Mouse (Mus musculus) kidney, postnatal 0 days (tissue): ENCODE data around the gene Hdac10. TPM values are rescaled to one million over a fixed set of nuclear protein-coding genes. Genes with fewer than 3 reads are reported as not detected.

ENCODE experiments used
- ATAC-seq: fragments of 200-750 bp; cut with Nextera tagmentation; replicated peaks from 2 replicates; pipeline ENCODE4 v1.8.0; 2017; ENCODE audit warnings: low read depth, moderate number of reproducible peaks, moderate TSS enrichment, moderate library complexity; ENCODE audit not compliant: low FRiP score
- DNase-seq: peaks from one replicate; pipeline ENCODE4 v3.0.0-alpha.2; 2016; ENCODE audit warnings: low spot score
- H3K27ac ChIP-seq: fragments of 300-500 bp; sonication (generic); 2 replicates; pipeline ENCODE4 v1.5.1; 2014; ENCODE audit warnings: mild to moderate bottlenecking
- H3K27me3 ChIP-seq: fragments of 300-500 bp; sonication (generic); 2 replicates; pipeline ENCODE4 v1.6.1; 2014; ENCODE audit warnings: low read length, mixed read lengths; ENCODE audit not compliant: insufficient read depth
- H3K36me3 ChIP-seq: fragments of 300-500 bp; sonication (generic); 2 replicates; pipeline ENCODE4 v1.6.1; 2014; ENCODE audit warnings: low read length, mixed read lengths; ENCODE audit not compliant: insufficient read depth
- H3K4me1 ChIP-seq: fragments of 300-500 bp; sonication (generic); replicated peaks from 2 replicates; pipeline ENCODE4 v1.6.1; 2014; ENCODE audit warnings: antibody characterized with exemption, low read length, mixed read lengths; ENCODE audit not compliant: insufficient read depth
- H3K4me2 ChIP-seq: fragments of 300-500 bp; sonication (generic); 2 replicates; pipeline ENCODE4 v1.6.1; 2014; ENCODE audit warnings: mild to moderate bottlenecking, low read length, moderate library complexity, mixed read lengths
- H3K4me3 ChIP-seq: fragments of 300-500 bp; sonication (generic); replicated peaks from 2 replicates; pipeline ENCODE4 v1.5.1; 2014; ENCODE audit warnings: low read depth, low read length
- H3K9ac ChIP-seq: fragments of 300-500 bp; sonication (generic); 2 replicates; pipeline ENCODE4 v1.6.1; 2014; ENCODE audit warnings: low read depth, low read length
- H3K9me3 ChIP-seq: fragments of 300-500 bp; sonication (generic); replicated peaks from 2 replicates; pipeline ENCODE4 v1.6.1; 2016; ENCODE audit warnings: low read length, inconsistent platforms, mixed read lengths
- CTCF ChIP-seq: IDR thresholded peaks from 2 replicates; pipeline ENCODE4 v1.5.1; 2016; ENCODE audit warnings: antibody characterized with exemption, low read depth, mild to moderate bottlenecking, moderate library complexity
- WGBS: fragments of 180-500 bp; shearing (Covaris S2); extraction: QIAGEN DNeasy Blood & Tissue Kit; methylation state at CpG from one replicate; pipeline ENCODE4 v1.1.7; 2014; 5-methylcytosine and 5-hydroxymethylcytosine counted together
- polyA plus RNA-seq: library from polyadenylated mRNA; unstranded; fragments of >200 nt; fragmentation: Nextera tagmentation; extraction: Ambion mirVana; gene quantifications from 2 replicates; pipeline ENCODE4 v1.2.1, GENCODE M21; 2015

Hdac10 gene
- polyA plus RNA-seq, 1 experiment from 2014 or later, result 13.2 TPM

DNA sequence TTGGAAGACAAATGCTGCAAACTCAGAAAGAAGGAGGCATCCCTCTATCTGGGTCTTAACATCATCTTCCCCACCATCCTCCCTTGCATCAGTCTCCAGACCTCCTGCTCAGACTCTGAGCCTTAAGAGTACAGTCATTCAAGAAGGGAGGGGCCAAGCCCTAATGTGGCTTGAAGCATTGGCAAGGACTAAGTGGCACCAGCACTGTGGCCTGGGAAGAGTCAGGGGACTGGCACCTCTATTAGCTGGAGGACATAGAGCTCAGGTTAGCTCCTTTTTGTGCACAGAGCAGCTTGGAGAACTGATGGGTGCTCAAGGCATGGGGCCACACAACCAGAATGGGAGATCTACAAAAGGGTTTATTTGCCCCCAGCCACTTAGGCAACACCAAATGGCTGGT is 1.7 kb upstream of the Hdac10 start:
- DNase-seq (no peak), ATAC-seq (no peak)
- Histone ChIP-seq H3K4me2 (no peak overlapping the region), H3K27ac (no peak overlapping the region), H3K9ac (no peak overlapping the region), H3K27me3 (no peaks in the 10 kb centered on the region), H3K4me1 (peaks cover 11% of the 10 kb centered on the region; the same call in 1 of the 2 replicates), H3K36me3 (no peaks in the 10 kb centered on the region), H3K9me3 (no peaks in the 10 kb centered on the region), H3K4me3 (no peak overlapping the region)
- TF ChIP-seq CTCF, result no peak

DNA sequence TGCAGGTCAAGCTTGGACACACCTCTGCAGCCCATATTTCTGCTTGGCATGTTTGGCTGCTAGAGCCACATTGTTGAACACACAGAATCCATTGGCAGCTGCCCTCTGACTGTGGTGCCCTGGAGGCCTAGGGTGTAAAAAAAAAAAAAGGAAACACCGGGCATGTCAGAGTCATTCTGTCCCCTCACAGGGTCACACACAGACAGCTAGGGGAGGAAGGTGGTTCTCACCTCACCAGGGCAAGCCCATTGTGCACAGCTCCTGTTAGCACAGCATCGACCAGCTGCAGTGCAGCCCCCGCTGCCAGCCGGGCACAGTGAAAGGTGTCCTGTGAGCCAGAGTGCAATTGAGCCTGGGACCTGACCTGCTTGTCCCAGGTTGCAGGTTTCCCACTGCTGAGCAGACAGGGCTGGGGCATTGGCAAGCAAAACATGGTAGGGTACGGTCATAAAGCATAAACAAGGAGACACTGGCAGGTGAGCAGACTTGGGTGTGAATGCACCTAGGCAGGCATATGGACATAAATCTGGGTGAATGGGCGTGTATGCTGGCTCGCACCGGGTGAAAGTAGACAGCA is 1.0 kb downstream of the Hdac10 start:
- H3K9me3 ChIP-seq, result no peaks in the 10 kb centered on the region
- TF ChIP-seq CTCF, result no peak
- peak overlapping the region; percentile 57; the same call in 1 of the 2 replicates for H3K4me3 ChIP-seq
- no peak for DNase-seq
- peak overlapping the region; percentile 67 for H3K9ac ChIP-seq
- peaks cover 16% of the 10 kb centered on the region; the same call in 1 of the 2 replicates for H3K4me1 ChIP-seq
- ATAC-seq, result no peak
- H3K27ac ChIP-seq, result no peak overlapping the region
- no peaks in the 10 kb centered on the region for H3K27me3 ChIP-seq
- H3K36me3 ChIP-seq, result no peaks in the 10 kb centered on the region
- WGBS, result 72% methylated on average over 8 of the region's 8 CpGs
- H3K4me2 ChIP-seq, result peak overlapping the region; percentile 81

DNA sequence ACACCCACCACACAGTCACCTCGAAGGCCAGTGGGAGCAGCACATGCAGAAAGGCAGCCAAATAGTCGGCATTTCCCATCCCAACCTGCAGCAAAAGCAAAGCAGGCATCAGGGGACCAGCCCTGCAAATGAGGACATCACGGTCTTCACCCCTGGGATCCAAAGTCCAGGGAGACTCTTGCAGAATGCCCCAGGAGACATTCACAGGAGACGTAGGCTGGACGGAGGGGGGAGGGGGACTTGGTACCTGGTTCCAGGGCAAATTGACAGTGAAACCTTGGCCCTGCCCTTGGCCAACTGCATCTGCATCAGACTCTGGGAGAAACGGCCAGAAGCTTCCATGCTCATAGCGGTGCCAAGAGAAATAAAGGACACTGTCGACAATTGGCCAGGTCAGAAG is 1.9 kb downstream of the Hdac10 start:
- no peak for DNase-seq

DNA sequence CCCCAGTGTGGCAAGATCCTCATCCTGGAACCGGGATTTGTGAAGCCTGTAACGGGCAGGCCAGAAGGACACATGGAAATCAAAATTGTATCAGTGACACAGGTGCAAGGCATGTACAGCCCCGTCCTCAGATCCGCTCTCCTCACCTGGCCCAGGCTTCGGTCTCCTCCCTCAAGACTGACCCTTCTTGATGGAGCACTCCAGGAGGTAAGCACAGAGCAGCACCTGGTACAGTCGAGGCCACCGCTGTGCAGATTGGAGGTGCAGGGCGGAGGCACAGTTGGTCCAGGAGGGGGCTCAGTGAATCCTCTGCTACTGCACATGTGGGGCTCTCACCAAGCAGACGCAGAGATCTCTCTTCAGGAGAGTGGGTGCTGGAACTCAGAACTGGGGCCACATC is 3.1 kb downstream of the Hdac10 start:
- no peak overlapping the region for H3K9ac ChIP-seq
- peaks cover 31% of the 10 kb centered on the region for H3K4me1 ChIP-seq
- no peak for TF ChIP-seq CTCF
- no peaks in the 10 kb centered on the region for H3K27me3 ChIP-seq
- H3K4me2 ChIP-seq, result no peak overlapping the region
- DNase-seq, result no peak
- H3K27ac ChIP-seq, result no peak overlapping the region
- 96% methylated on average over 9 of the region's 9 CpGs for WGBS
- H3K9me3 ChIP-seq, result no peaks in the 10 kb centered on the region
- no peak overlapping the region for H3K4me3 ChIP-seq
- H3K36me3 ChIP-seq, result no peaks in the 10 kb centered on the region
- ATAC-seq, result no peak

More for the DNA sequence above, 1.9 kb downstream of the Hdac10 start:
- peaks cover 25% of the 10 kb centered on the region for H3K4me1 ChIP-seq
- 87% methylated on average over 8 of the region's 8 CpGs for WGBS
- H3K9ac ChIP-seq, result no peak overlapping the region
- no peaks in the 10 kb centered on the region for H3K9me3 ChIP-seq
- no peak for ATAC-seq
- H3K4me2 ChIP-seq, result no peak overlapping the region
- H3K27me3 ChIP-seq, result no peaks in the 10 kb centered on the region
- TF ChIP-seq CTCF, result no peak
- H3K36me3 ChIP-seq, result no peaks in the 10 kb centered on the region
- no peak overlapping the region for H3K4me3 ChIP-seq
- no peak overlapping the region for H3K27ac ChIP-seq

DNA sequence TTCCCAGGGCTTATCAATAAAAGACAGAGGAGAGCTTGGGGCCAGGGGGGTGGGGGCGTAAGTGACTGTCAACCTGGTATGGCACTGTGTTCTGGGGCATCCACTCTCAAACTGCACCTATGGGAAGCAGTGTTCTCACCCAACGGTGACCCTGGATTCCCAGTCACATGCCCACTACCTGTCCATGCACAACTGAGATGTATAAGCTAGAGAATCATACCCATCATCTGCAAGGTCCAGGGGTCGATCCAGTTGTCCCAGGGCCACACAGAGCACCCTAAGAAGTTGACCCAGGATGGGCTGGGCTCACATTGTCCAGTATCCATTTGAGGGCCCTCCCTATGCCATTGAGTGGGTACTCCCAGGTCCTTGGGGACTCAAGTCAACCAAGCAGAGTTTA is 4.2 kb downstream of the Hdac10 start:
- TF ChIP-seq CTCF, result no peak
- H3K9ac ChIP-seq, result 0 out of 2 replicates have a peak overlapping the region, but pooled peaks have one; percentile 79
- H3K27ac ChIP-seq, result no peak overlapping the region
- peaks cover 3% of the 10 kb centered on the region; the same call in 1 of the 2 replicates for H3K36me3 ChIP-seq
- H3K9me3 ChIP-seq, result no peaks in the 10 kb centered on the region
- H3K4me1 ChIP-seq, result peaks cover 31% of the 10 kb centered on the region
- no peak for DNase-seq
- no peak overlapping the region for H3K4me2 ChIP-seq
- H3K4me3 ChIP-seq, result no peak overlapping the region
- ATAC-seq, result no peak
- WGBS, result 94% methylated on average over 3 of the region's 3 CpGs
- H3K27me3 ChIP-seq, result no peaks in the 10 kb centered on the region

DNA sequence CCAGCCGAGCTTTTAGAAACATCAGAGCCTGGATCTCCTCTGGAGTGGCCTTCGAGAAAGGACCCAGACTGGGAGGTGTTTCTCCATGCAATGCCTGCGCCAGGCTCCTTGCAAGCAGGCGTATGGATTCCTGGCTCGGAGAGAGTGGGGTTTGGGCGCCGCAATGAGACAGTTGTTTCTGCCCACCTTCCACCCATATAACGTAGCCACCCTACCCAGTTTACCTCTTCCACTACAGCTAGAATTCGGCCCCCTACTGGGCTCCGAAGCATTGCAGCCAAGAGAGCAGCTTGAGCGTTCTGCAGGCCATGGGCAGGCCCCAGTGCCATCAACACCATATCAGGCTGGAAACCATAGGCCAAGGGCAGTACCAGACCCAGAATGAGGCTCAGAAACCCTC is 4.9 kb downstream of the Hdac10 start:
- WGBS, result 24% methylated on average over 11 of the region's 11 CpGs
- DNase-seq (peak; percentile 75), ATAC-seq (no peak)

More for the DNA sequence above, 4.9 kb downstream of the Hdac10 start:
- peak overlapping the region; percentile 79 for H3K4me3 ChIP-seq
- H3K9me3 ChIP-seq, result no peaks in the 10 kb centered on the region
- H3K4me2 ChIP-seq, result peak overlapping the region; percentile 71
- peak overlapping the region; percentile 78 for H3K27ac ChIP-seq
- H3K27me3 ChIP-seq, result no peaks in the 10 kb centered on the region
- peak; percentile 64 for TF ChIP-seq CTCF
- H3K4me1 ChIP-seq, result peaks cover 27% of the 10 kb centered on the region
- H3K36me3 ChIP-seq, result peaks cover 3% of the 10 kb centered on the region; the same call in 1 of the 2 replicates
- peak overlapping the region; percentile 79 for H3K9ac ChIP-seq
